Mouse (Mus musculus): ENCODE results near the gene Tma7.

GRCm38 (mm10) chr9:109049996-109050673, 32.3 kb downstream of the Tma7 start:
- TF ChIP-seq CTCF (conservative IDR thresholded peaks at IDR 0.05; ENCODE audit: insufficient read depth, insufficient read length, low read depth, low read length) (no peak), POLR2A (IDR thresholded peaks at IDR 0.05; ENCODE audit: low read depth, low read length) (no peak)
